Mouse (Mus musculus) embryonic facial prominence, embryonic 12.5 days (tissue): ENCODE measurements around the gene Mrvi1. TPM values are rescaled to one million over a fixed set of nuclear protein-coding genes. Genes with fewer than 3 reads are reported as not detected.
"Not testable (repeated sequence)": the region's sequence is repeated elsewhere in the genome, so short reads cannot be mapped to it uniquely, and the experiment has no call there.

Experiments used
- ATAC-seq: fragments of 200-750 bp; cut with Nextera tagmentation; 2 replicates; pipeline ENCODE4 v1.8.0; 2017; ENCODE audit not compliant: insufficient number of reproducible peaks, insufficient read depth, low FRiP score, low TSS enrichment
- H3K27ac ChIP-seq: fragments of 300-500 bp; sonication (generic); 2 replicates; pipeline ENCODE4 v1.5.1; 2016; ENCODE audit warnings: mild to moderate bottlenecking
- H3K27me3 ChIP-seq: fragments of 300-500 bp; sonication (generic); 2 replicates; pipeline ENCODE4 v1.6.1; 2016; ENCODE audit warnings: mild to moderate bottlenecking, moderate library complexity
- H3K36me3 ChIP-seq: fragments of 300-500 bp; sonication (generic); 2 replicates; pipeline ENCODE4 v1.6.1; 2016; ENCODE audit warnings: mild to moderate bottlenecking
- H3K4me1 ChIP-seq: fragments of 300-500 bp; sonication (generic); 2 replicates; pipeline ENCODE4 v1.6.1; 2016
- H3K4me2 ChIP-seq: fragments of 300-500 bp; sonication (generic); replicated peaks from 2 replicates; pipeline ENCODE4 v1.6.1; 2016; ENCODE audit warnings: mild to moderate bottlenecking, moderate library complexity
- H3K4me3 ChIP-seq: fragments of 300-500 bp; sonication (generic); 2 replicates; pipeline ENCODE4 v1.5.1; 2016; ENCODE audit warnings: mild to moderate bottlenecking
- H3K9ac ChIP-seq: fragments of 300-500 bp; sonication (generic); 2 replicates; pipeline ENCODE4 v1.6.1; 2016; ENCODE audit warnings: mild to moderate bottlenecking, moderate library complexity
- H3K9me3 ChIP-seq: fragments of 300-500 bp; sonication (generic); 2 replicates; pipeline ENCODE4 v1.6.1; 2016; ENCODE audit warnings: mild to moderate bottlenecking, moderate library complexity
- WGBS: fragments of 180-500 bp; shearing (Covaris S2); methylation state at CpG from one replicate; pipeline ENCODE4 v1.1.7; 2016; 5-methylcytosine and 5-hydroxymethylcytosine counted together
- polyA plus RNA-seq: library from polyadenylated mRNA; unstranded; fragments of >200 nt; fragmentation: Nextera tagmentation; extraction: Ambion mirVana; gene quantifications from 2 replicates; pipeline ENCODE4 v1.2.1, GENCODE M21; 2016

Mrvi1 gene
- polyA plus RNA-seq, 1 experiment from 2014 or later = 1.2 TPM

DNA sequence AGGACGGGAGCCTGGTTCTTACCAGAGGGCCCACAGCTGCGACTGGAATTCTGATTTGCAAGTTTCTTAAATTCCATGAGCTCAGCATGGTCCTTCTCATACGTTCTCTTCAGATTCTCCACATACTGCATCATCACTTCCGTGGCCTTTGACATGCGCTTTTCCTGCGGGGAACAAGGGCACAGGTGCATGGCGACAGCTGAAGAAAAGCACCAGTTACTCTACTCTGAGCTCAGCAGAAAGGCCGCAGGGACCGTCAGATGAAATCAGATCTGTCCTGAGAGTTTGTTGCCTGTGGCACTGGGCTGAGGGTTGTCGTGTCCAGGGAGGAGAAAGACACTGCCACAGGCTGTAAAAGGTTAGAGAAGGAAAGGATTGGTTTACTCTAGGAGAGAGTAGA, 86.5 kb downstream of the Mrvi1 start:
- H3K4me1 ChIP-seq, ATAC-seq, H3K4me3 ChIP-seq, H3K27me3 ChIP-seq, H3K4me2 ChIP-seq, H3K36me3 ChIP-seq, H3K9ac ChIP-seq, H3K27ac ChIP-seq, H3K9me3 ChIP-seq: not testable (repeated sequence)
- 64% methylated on average over 10 of the region's 10 CpGs for WGBS

DNA sequence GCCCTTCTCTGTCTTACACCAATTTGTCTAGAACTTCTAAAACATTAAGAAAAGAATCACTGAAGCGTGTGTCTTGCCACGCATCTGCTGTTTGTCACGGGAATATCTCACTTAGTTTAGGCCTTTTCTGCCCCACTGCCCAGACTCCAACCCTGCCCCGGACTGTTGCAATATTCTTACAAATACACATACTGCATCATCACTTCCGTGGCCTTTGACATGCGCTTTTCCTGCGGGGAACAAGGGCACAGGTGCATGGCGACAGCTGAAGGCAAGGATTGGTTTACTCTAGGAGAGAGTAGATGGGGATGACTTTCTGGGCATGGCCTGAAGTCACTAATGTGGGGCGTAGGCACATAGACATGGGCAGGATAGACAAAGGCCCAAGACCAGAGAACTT, 87.6 kb downstream of the Mrvi1 start:
- 88% methylated on average over 9 of the region's 9 CpGs for WGBS

DNA sequence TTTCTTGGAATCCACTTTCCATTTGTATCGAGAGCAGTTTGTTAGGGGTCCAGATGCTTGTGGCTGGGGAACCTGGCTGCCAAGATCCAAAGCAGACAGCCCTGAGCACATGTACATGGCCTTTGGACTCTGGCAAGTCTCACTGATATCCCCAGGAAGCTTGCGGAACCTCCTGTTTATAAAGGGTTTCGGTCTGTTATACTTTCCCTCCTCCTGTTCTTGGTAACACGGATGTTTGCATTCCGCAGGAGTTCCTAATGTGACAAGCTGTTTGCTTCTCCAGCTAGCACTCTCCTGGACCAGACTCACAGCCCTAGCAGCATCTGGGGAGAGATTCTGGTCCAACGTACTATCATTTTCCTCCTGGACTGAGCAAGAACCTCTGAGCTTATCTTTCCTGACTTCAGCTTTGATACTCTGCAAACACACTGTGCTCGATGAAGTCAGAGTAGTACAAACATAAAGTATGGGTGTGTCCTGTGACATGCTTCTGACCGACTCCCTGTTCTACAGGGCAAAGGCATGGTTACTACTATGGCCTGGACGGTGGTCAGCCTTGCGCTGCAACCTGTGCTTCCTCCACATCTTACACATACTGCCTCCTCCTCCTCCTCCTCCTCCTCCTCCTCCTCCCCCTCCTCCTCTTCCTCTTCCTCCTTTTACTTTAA, 88.2 kb downstream of the Mrvi1 start:
- H3K9me3 ChIP-seq = no peaks in the 10 kb centered on the region
- H3K4me3 ChIP-seq = no peak overlapping the region
- no peak overlapping the region for H3K4me2 ChIP-seq
- no peaks in the 10 kb centered on the region for H3K36me3 ChIP-seq
- no peaks in the 10 kb centered on the region for H3K4me1 ChIP-seq
- no peak overlapping the region for H3K9ac ChIP-seq
- H3K27ac ChIP-seq = no peak overlapping the region
- WGBS = 77% methylated on average over 10 of the region's 10 CpGs
- ATAC-seq = no peak
- H3K27me3 ChIP-seq = no peaks in the 10 kb centered on the region

More for the DNA sequence above, 87.6 kb downstream of the Mrvi1 start:
- no peaks in the 10 kb centered on the region for H3K9me3 ChIP-seq
- H3K27ac ChIP-seq = no peak overlapping the region
- H3K27me3 ChIP-seq = no peaks in the 10 kb centered on the region
- no peak overlapping the region for H3K4me2 ChIP-seq
- H3K36me3 ChIP-seq = no peaks in the 10 kb centered on the region
- H3K4me3 ChIP-seq = no peak overlapping the region
- no peak overlapping the region for H3K9ac ChIP-seq
- H3K4me1 ChIP-seq = no peaks in the 10 kb centered on the region
- ATAC-seq = no peak

- WGBS = 65% methylated on average over 9 of the region's 9 CpGs
- H3K9me3 ChIP-seq = no peaks in the 10 kb centered on the region
- no peak for ATAC-seq
- no peak overlapping the region for H3K4me3 ChIP-seq
- no peaks in the 10 kb centered on the region for H3K36me3 ChIP-seq
- no peaks in the 10 kb centered on the region for H3K27me3 ChIP-seq
- H3K9ac ChIP-seq = no peak overlapping the region
- H3K4me2 ChIP-seq = no peak overlapping the region
- no peaks in the 10 kb centered on the region for H3K4me1 ChIP-seq
- no peak overlapping the region for H3K27ac ChIP-seq
These were observed 90.7 kb downstream of the Mrvi1 start for GRCm38 (mm10) chr7:110891501-110891986.

GRCm38 (mm10) chr7:110881746-110882333, 100.4 kb downstream of the Mrvi1 start:
- no peak overlapping the region for H3K9ac ChIP-seq
- no peaks in the 10 kb centered on the region for H3K9me3 ChIP-seq
- H3K36me3 ChIP-seq = no peaks in the 10 kb centered on the region
- ATAC-seq = no peak
- H3K27ac ChIP-seq = no peak overlapping the region
- H3K27me3 ChIP-seq = no peaks in the 10 kb centered on the region
- no peak overlapping the region for H3K4me2 ChIP-seq
- 76% methylated on average over 2 of the region's 2 CpGs for WGBS
- H3K4me1 ChIP-seq = no peaks in the 10 kb centered on the region
- H3K4me3 ChIP-seq = no peak overlapping the region

DNA sequence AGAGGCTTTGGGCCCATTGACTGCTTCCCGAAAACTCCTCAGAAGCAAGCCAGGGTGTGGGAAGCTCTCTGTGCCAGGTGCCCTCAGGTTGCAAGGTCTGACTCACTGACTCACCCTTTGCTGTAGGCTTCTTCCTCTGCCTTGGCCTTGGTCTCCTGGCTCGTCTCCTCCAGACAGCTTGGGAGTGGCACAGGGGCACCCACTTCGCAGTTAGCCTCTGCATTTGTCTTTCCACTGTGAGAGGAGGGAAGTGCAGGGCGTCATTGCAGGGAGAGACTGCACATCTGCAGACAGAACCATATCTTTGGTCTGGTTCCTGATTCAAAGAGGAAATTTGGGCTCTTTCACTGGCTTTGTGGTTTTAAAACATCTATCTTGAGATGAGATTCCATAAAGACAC, 104.2 kb downstream of the Mrvi1 start:
- H3K4me3 ChIP-seq = no peak overlapping the region
- no peak overlapping the region for H3K27ac ChIP-seq
- H3K4me2 ChIP-seq = no peak overlapping the region
- ATAC-seq = no peak
- no peaks in the 10 kb centered on the region for H3K4me1 ChIP-seq
- no peaks in the 10 kb centered on the region for H3K9me3 ChIP-seq
- H3K9ac ChIP-seq = no peak overlapping the region
- H3K36me3 ChIP-seq = no peaks in the 10 kb centered on the region
- WGBS = 95% methylated on average over 4 of the region's 4 CpGs
- H3K27me3 ChIP-seq = no peaks in the 10 kb centered on the region

DNA sequence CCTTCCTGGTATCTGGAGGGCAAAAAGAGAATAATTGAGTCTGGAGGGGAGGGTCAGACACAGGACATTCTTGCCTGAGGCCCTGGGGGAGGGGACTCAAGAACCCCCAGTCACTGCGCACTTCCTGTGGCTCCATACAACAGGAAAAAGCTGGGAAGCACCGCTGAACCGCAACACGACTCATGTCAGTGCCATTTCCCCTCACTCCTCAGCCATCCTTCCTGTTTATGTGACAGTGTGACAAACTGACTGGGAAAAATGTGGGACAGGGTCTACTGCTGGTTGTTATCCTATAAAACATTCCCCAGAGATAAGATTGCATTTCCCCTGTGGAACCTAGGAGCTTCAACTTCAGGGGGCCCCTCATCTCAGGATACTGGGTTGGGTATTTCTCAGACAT, 105.3 kb downstream of the Mrvi1 start:
- H3K9ac ChIP-seq = no peak overlapping the region
- no peaks in the 10 kb centered on the region for H3K9me3 ChIP-seq
- ATAC-seq = no peak
- no peaks in the 10 kb centered on the region for H3K27me3 ChIP-seq
- H3K4me3 ChIP-seq = no peak overlapping the region
- H3K27ac ChIP-seq = no peak overlapping the region
- H3K4me1 ChIP-seq = no peaks in the 10 kb centered on the region
- H3K36me3 ChIP-seq = no peaks in the 10 kb centered on the region
- H3K4me2 ChIP-seq = no peak overlapping the region
- WGBS = 75% methylated on average over 4 of the region's 4 CpGs

DNA sequence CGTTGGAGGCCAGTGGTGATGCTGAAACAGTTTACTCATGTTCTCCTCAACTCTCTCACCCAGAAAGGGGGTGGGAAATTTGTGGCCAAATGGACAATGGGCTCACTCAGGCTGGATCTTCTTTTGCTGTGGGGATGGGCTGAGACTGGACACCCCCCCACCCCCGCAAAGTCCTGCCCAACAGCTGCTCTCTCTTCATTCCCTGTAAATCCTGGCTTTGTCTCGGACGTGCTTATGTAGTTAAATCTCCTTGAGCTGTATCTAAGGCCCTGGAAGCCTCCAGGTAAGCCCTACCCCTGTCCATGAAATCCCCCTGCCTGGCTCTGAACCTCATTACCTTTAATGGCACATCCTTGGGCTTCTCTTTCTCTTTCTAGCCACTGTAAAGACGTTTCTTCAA, 113.5 kb downstream of the Mrvi1 start:
- 66% methylated on average over 5 of the region's 5 CpGs for WGBS
- no peak overlapping the region for H3K4me3 ChIP-seq
- H3K36me3 ChIP-seq = no peaks in the 10 kb centered on the region
- ATAC-seq = no peak
- peaks cover 4% of the 10 kb centered on the region; the same call in 1 of the 2 replicates for H3K4me1 ChIP-seq
- no peak overlapping the region for H3K9ac ChIP-seq
- no peaks in the 10 kb centered on the region for H3K9me3 ChIP-seq
- no peak overlapping the region for H3K4me2 ChIP-seq
- H3K27me3 ChIP-seq = no peaks in the 10 kb centered on the region
- no peak overlapping the region for H3K27ac ChIP-seq

GRCm38 (mm10) chr7:110867116-110867515, 115.1 kb downstream of the Mrvi1 start:
- H3K4me3 ChIP-seq = no peak overlapping the region
- H3K36me3 ChIP-seq = no peaks in the 10 kb centered on the region
- no peak overlapping the region for H3K4me2 ChIP-seq
- no peak overlapping the region for H3K27ac ChIP-seq
- H3K9ac ChIP-seq = no peak overlapping the region
- ATAC-seq = no peak
- H3K27me3 ChIP-seq = no peaks in the 10 kb centered on the region
- H3K4me1 ChIP-seq = peaks cover 4% of the 10 kb centered on the region; the same call in 1 of the 2 replicates
- H3K9me3 ChIP-seq = no peaks in the 10 kb centered on the region
- WGBS = 84% methylated on average over 6 of the region's 6 CpGs

DNA sequence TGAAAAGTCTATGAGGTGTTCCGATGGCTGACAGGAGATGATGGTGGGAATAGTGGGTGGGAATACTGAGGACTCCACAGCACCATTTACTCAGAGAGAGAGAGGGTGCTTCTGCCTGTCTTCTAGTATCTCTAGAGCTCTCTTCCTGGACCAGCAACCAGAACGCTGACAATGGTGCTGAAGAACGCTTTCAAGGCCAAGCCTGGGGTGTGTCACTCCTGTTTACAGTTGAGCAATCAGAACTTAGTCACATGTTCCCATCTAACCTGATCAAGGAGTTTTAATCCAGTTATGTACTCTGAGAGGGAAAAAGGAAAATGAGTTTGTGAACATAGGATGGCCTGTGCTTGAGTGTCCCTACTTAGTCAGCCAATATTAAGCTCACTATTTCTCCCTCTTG, 116.2 kb downstream of the Mrvi1 start:
- H3K4me1 ChIP-seq = peaks cover 4% of the 10 kb centered on the region; the same call in 1 of the 2 replicates
- H3K27me3 ChIP-seq = no peaks in the 10 kb centered on the region
- no peak overlapping the region for H3K4me3 ChIP-seq
- no peaks in the 10 kb centered on the region for H3K9me3 ChIP-seq
- no peak for ATAC-seq
- no peak overlapping the region for H3K4me2 ChIP-seq
- no peaks in the 10 kb centered on the region for H3K36me3 ChIP-seq
- WGBS = 90% methylated on average over 3 of the region's 3 CpGs
- no peak overlapping the region for H3K9ac ChIP-seq
- H3K27ac ChIP-seq = no peak overlapping the region

DNA sequence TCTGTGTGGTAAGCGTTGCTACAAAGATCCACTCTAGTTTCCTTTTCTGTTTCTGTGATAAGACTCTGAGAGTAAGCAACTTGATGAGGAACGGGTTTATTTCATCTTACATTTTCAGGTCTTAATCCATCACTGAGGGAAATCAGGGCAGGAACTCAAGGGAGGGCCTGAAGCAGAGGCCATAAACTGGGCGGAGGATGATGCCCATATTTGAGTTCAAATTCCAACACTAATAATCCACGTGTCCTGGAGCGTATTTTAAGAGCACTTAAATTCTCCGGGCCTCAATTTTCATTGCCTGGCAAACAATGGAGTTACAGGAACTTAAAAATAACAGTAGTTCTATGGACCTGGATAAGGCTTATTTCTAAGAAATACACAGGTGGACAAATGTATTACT, 116.7 kb downstream of the Mrvi1 start:
- Histone ChIP-seq H3K4me3 (no peak overlapping the region), H3K36me3 (no peaks in the 10 kb centered on the region), H3K9me3 (no peaks in the 10 kb centered on the region), H3K9ac (no peak overlapping the region), H3K4me1 (peaks cover 4% of the 10 kb centered on the region; the same call in 1 of the 2 replicates), H3K27ac (no peak overlapping the region), H3K4me2 (no peak overlapping the region), H3K27me3 (no peaks in the 10 kb centered on the region)
- WGBS = 82% methylated on average over 6 of the region's 6 CpGs
- no peak for ATAC-seq

GRCm38 (mm10) chr7:110865038-110865437, 117.2 kb downstream of the Mrvi1 start:
- Histone ChIP-seq H3K27me3 (no peaks in the 10 kb centered on the region), H3K4me1 (peaks cover 4% of the 10 kb centered on the region; the same call in 1 of the 2 replicates), H3K9ac (no peak overlapping the region), H3K4me3 (no peak overlapping the region), H3K27ac (no peak overlapping the region), H3K36me3 (no peaks in the 10 kb centered on the region), H3K9me3 (no peaks in the 10 kb centered on the region), H3K4me2 (0 out of 2 replicates have a peak overlapping the region, but pooled peaks have one; percentile 3)
- WGBS = 39% methylated on average over 10 of the region's 10 CpGs
- 0 out of 2 replicates have a peak, but pooled peaks have one; percentile 28 for ATAC-seq
